Mouse (Mus musculus): ENCODE measurements around the gene Prn.

DNA sequence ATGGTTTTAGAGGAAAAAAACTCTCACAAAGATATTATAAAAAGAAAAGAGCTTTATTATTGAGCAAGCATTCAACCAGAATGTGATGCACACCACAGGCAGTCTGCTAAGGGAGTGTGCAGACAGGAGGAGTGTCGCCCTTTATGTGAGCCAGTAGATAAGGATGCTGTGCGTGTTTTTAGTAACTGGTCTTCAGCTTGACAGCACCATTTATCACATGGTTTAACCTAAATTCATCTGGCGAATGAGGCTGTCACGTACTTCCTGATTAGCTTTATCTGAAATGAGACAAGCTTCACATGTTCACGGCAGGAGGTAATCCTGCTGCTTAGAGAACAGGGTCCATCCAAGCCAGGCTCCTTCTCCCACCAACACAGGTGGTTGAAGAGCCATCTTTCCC, 4.7 kb upstream of the Prn start:
- TF ChIP-seq CTCF (IDR thresholded peaks at IDR 0.05; ENCODE audit: extremely low read depth, insufficient read depth, low read length) (no peak), POLR2A (IDR thresholded peaks at IDR 0.05; ENCODE audit: extremely low read depth, insufficient read depth, low read length) (no peak)
